Mouse (Mus musculus) testis, adult 2 months (tissue): Measurements from ENCODE around the gene Smarcd2.

Source experiments
- CTCF ChIP-seq: fragments of 200-500 bp; IDR thresholded peaks from 2 replicates; pipeline ENCODE4 v1.5.1; 2012; ENCODE audit warnings: low read depth, mild to moderate bottlenecking, inconsistent platforms, low read length, moderate library complexity; ENCODE audit not compliant: control insufficient read depth, insufficient read depth, insufficient replicate concordance
- POLR2A ChIP-seq: fragments of 200-500 bp; IDR thresholded peaks from 2 replicates; pipeline ENCODE4 v1.6.1; 2012; ENCODE audit warnings: low read depth, mild to moderate bottlenecking, inconsistent platforms, low read length, moderate library complexity; ENCODE audit not compliant: control insufficient read depth

- TF ChIP-seq CTCF (no peak), POLR2A (peak; percentile 88; the same call in 1 of the 2 replicates)
Observed at GRCm38 (mm10) chr11:106272644-106273310, at the start of gene Smarcd2.
